Comparison of ENCODE assay signal across 8 mouse cellular contexts in genomic region chr10:127267318-127267717, GRCm38 (mm10). TPM values are rescaled to one million over a fixed set of nuclear protein-coding genes. Genes with fewer than 3 reads are reported as not detected.
DNase-seq lines count a peak whose midpoint lies in the region; ATAC-seq and TF ChIP-seq lines count a peak whose summit lies in the region.

No protein-coding gene starts in this region.

- H3K79me2 ChIP-seq in CH12.LX (replicated peaks; ENCODE audit: control insufficient read depth, extremely low read depth, insufficient read depth, poor library complexity, severe bottlenecking): peaks cover 12% of the 10 kb centered on the region

- no peak for TF ChIP-seq POLR2A in CH12.LX (IDR thresholded peaks at IDR 0.05; ENCODE audit: low read depth, low read length)
- no peak for TF ChIP-seq POLR2A in thymus, adult 2 months (IDR thresholded peaks at IDR 0.05; ENCODE audit: control insufficient read depth, extremely low read depth, insufficient read depth, low read length, poor library complexity)

- H3K9ac ChIP-seq in CH12.LX (ENCODE audit: insufficient read depth, low read depth): peak overlapping the region; percentile 99
- peak overlapping the region; percentile 97 for H3K9ac ChIP-seq in hindbrain, embryonic 11.5 days (ENCODE audit: low read depth, low read length)
- H3K9ac ChIP-seq in liver, embryonic 13.5 days: peak overlapping the region; percentile 100

- H3K4me1 ChIP-seq in CH12.LX (ENCODE audit: control insufficient read depth in 1 of 2, insufficient read depth in 2 of 2): peaks cover 10 to 22% of the 10 kb centered on the region in 2 experiments
- H3K4me1 ChIP-seq in hindbrain, embryonic 11.5 days (replicated peaks; ENCODE audit: control insufficient read depth, insufficient read depth, low read length): 0 out of 2 replicates have a peak, but pooled peaks cover 4% of the 10 kb centered on the region
- H3K4me1 ChIP-seq in liver, embryonic 13.5 days (replicated peaks): peaks cover 51% of the 10 kb centered on the region
- peaks cover 19% of the 10 kb centered on the region for H3K4me1 ChIP-seq in thymus, adult 2 months (replicated peaks; ENCODE audit: control insufficient read depth, insufficient read depth, low read length)

- no peak for TF ChIP-seq EP300 in CH12.LX (IDR thresholded peaks at IDR 0.05; ENCODE audit: low read length)

- H3K36me3 ChIP-seq in CH12.LX (replicated peaks in 1 of 2; ENCODE audit: control insufficient read depth in 1 of 2, insufficient read depth in 1 of 2, low read length in 1 of 2): peaks cover 23 to 45% of the 10 kb centered on the region in 2 experiments
- no peaks in the 10 kb centered on the region for H3K36me3 ChIP-seq in hindbrain, embryonic 11.5 days (ENCODE audit: control insufficient read depth, insufficient read depth, low read length)
- H3K36me3 ChIP-seq in liver, embryonic 13.5 days: peaks cover 36% of the 10 kb centered on the region
- no peaks in the 10 kb centered on the region for H3K36me3 ChIP-seq in thymus, adult 2 months (ENCODE audit: control insufficient read depth, insufficient read depth, low read length)

- peak overlapping the region; percentile 59 to 94 (median 88) for H3K4me3 ChIP-seq in CH12.LX (replicated peaks in 1 of 3; ENCODE audit: low read depth in 2 of 3, low read length in 2 of 3, poor library complexity in 1 of 3)
- peak overlapping the region; percentile 79 for H3K4me3 ChIP-seq in hindbrain, embryonic 11.5 days (ENCODE audit: low read depth, low read length)
- peak overlapping the region; percentile 98 for H3K4me3 ChIP-seq in liver, embryonic 13.5 days (replicated peaks)
- H3K4me3 ChIP-seq in thymus, adult 2 months (ENCODE audit: control insufficient read depth, insufficient read depth, low read length): no peak overlapping the region

- H3K27me3 ChIP-seq in CH12.LX (replicated peaks): peaks cover 22% of the 10 kb centered on the region
- no peaks in the 10 kb centered on the region for H3K27me3 ChIP-seq in hindbrain, embryonic 11.5 days (ENCODE audit: control insufficient read depth, insufficient read depth, low read length)
- H3K27me3 ChIP-seq in liver, embryonic 13.5 days: peaks cover 25% of the 10 kb centered on the region
- no peaks in the 10 kb centered on the region for H3K27me3 ChIP-seq in thymus, adult 2 months (ENCODE audit: control insufficient read depth, insufficient read depth, low read length)

- no peak for TF ChIP-seq CTCF in CH12.LX (conservative IDR thresholded peaks at IDR 0.05 in 1 of 2, IDR thresholded peaks at IDR 0.05 in 1 of 2; ENCODE audit: low read depth in 2 of 2, low read length in 2 of 2)
- TF ChIP-seq CTCF in thymus, adult 2 months (IDR thresholded peaks at IDR 0.05; ENCODE audit: borderline replicate concordance, control insufficient read depth, extremely low read depth, insufficient read depth, low read length, poor library complexity): no peak

- no peak for TF ChIP-seq RAD21 in CH12.LX (IDR thresholded peaks at IDR 0.05; ENCODE audit: low read depth, low read length)

- in situ Hi-C loops in CH12.LX (cut with MboI; ENCODE audit: low pct_ligation_motif_present, low pct_unique_long_range_greater_than_20kb, low sequenced_read_pairs): no loop called here

- DNase-seq in cerebellum, adult 9-10 months: peak; percentile 51
- DNase-seq in CH12.LX (ENCODE audit: extremely low read depth): no peak
- DNase-seq in hindbrain, embryonic 11.5 days (ENCODE audit: low spot score): no peak
- DNase-seq in liver, embryonic 13.5 days: no peak
- DNase-seq in thymus, adult 2 months: no peak
- DNase-seq in adrenal gland, postnatal 4 days (ENCODE audit: low spot score in 2 of 2): no peak

- ATAC-seq in cerebellum, adult (ENCODE audit: insufficient number of reproducible peaks, low FRiP score, low TSS enrichment): no peak
- ATAC-seq in hindbrain, embryonic 11.5 days (ENCODE audit: low FRiP score): no peak
- ATAC-seq in liver, embryonic 13.5 days (ENCODE audit: low read depth): no peak
- ATAC-seq in inflammation-experienced regulatory T-cells, adult 6 months: no peak

- H3K4me2 ChIP-seq in CH12.LX (ENCODE audit: insufficient read depth, low read depth, poor library complexity, severe bottlenecking): peak overlapping the region; percentile 76
- peak overlapping the region; percentile 91 for H3K4me2 ChIP-seq in hindbrain, embryonic 11.5 days (replicated peaks; ENCODE audit: low read depth, low read length)
- H3K4me2 ChIP-seq in liver, embryonic 13.5 days: peak overlapping the region; percentile 85

- WGBS in hindbrain, embryonic 11.5 days: 80% methylated on average over 5 of the region's 5 CpGs
- 67% methylated on average over 5 of the region's 5 CpGs for WGBS in liver, embryonic 13.5 days (ENCODE audit: insufficient replicate concordance)
- WGBS in thymus, adult 2 months: 86% methylated on average over 5 of the region's 5 CpGs

- no peaks in the 10 kb centered on the region for H3K9me3 ChIP-seq in CH12.LX (replicated peaks; ENCODE audit: low read length)
- H3K9me3 ChIP-seq in hindbrain, embryonic 11.5 days (ENCODE audit: control insufficient read depth, low read length): no peaks in the 10 kb centered on the region
- H3K9me3 ChIP-seq in liver, embryonic 13.5 days (replicated peaks): no peaks in the 10 kb centered on the region

- no peak overlapping the region for H3K27ac ChIP-seq in CH12.LX (ENCODE audit: insufficient read depth, low read depth)
- no peak overlapping the region for H3K27ac ChIP-seq in hindbrain, embryonic 11.5 days (ENCODE audit: low read depth, low read length)
- H3K27ac ChIP-seq in liver, embryonic 13.5 days: peak overlapping the region; percentile 96
- no peak overlapping the region for H3K27ac ChIP-seq in thymus, adult 2 months (ENCODE audit: control insufficient read depth, insufficient read depth, low read length)

- dilution Hi-C loops in CH12.LX (cut with MboI; ENCODE audit: extremely low pct_ligation_motif_present, extremely low pct_unique_long_range_greater_than_20kb, low sequenced_read_pairs): no loop called here

TF ChIP-seq in CH12.LX, 34 proteins besides CTCF, POLR2A, EP300 and RAD21:
- TF ChIP-seq PAX5 (IDR thresholded peaks at IDR 0.05; ENCODE audit: low read length): no peak
- no peak for TF ChIP-seq KAT2A (IDR thresholded peaks at IDR 0.05; ENCODE audit: insufficient replicate concordance, low read length)
- TF ChIP-seq USF1 (IDR thresholded peaks at IDR 0.05; ENCODE audit: low read depth, low read length): no peak
- TF ChIP-seq JUND (conservative IDR thresholded peaks at IDR 0.05; ENCODE audit: low read depth, low read length): no peak
- no peak for TF ChIP-seq BHLHE40 (IDR thresholded peaks at IDR 0.05; ENCODE audit: low read depth, low read length)
- TF ChIP-seq MYC (IDR thresholded peaks at IDR 0.05; ENCODE audit: low read depth, low read length): no peak

RNA-seq across cellular contexts. Expression of gene Dctn2, which starts 1.1 kb away (rescaled TPM):
- total RNA-seq in CH12.LX (2012; rRNA removed): 88.5 and 91.9 TPM in 2 replicates
- 66.3 and 67.3 TPM in 2 replicates for total RNA-seq in CH12.LX (2014; rRNA removed)
- polyA plus RNA-seq in CH12.LX (2012; ENCODE audit: insufficient read length, low read depth): 79.1 and 94.1 TPM in 2 replicates
- 210 and 214 TPM in 2 replicates for polyA plus RNA-seq in hindbrain, embryonic 11.5 days (2014; fragmentation: Nextera tagmentation; extraction: Ambion mirVana)
- polyA plus RNA-seq in liver, embryonic 13.5 days (2015; fragmentation: Nextera tagmentation; extraction: Ambion mirVana): 80.0 and 80.1 TPM in 2 replicates
- 10 to 100 TPM; 54.0 to 61.1 (median 56.9) TPM for polyA plus RNA-seq in inflammation-experienced regulatory T-cells, adult 6 months (2017; shearing (Covaris generic))
- 168 and 200 TPM in 2 replicates for polyA plus RNA-seq in thymus, adult 2 months (2012; rRNA removed)
- total RNA-seq in adrenal gland, postnatal 4 days (2021): 100 to 1,000 TPM; 191 to 198 TPM

RNA-seq across cellular contexts. Expression of gene Kif5a, which starts 4.2 kb away (rescaled TPM):
- total RNA-seq in CH12.LX (2012; rRNA removed): 1.3 and 2.1 TPM in 2 replicates
- total RNA-seq in CH12.LX (2014; rRNA removed): not detected in 2 replicates
- 0.14 and 0.46 TPM in 2 replicates for polyA plus RNA-seq in CH12.LX (2012; ENCODE audit: insufficient read length, low read depth)
- polyA plus RNA-seq in hindbrain, embryonic 11.5 days (2014; fragmentation: Nextera tagmentation; extraction: Ambion mirVana): 41.4 and 42.2 TPM in 2 replicates
- polyA plus RNA-seq in liver, embryonic 13.5 days (2015; fragmentation: Nextera tagmentation; extraction: Ambion mirVana): 0.02 and 0.14 TPM in 2 replicates
- polyA plus RNA-seq in inflammation-experienced regulatory T-cells, adult 6 months (2017; shearing (Covaris generic)): under 1 TPM in 2 of 3 experiments, not detected in 1; 0.16 to 0.19 TPM
- polyA plus RNA-seq in thymus, adult 2 months (2012; rRNA removed): 1.2 and 1.5 TPM in 2 replicates
- total RNA-seq in adrenal gland, postnatal 4 days (2021): 10 to 100 TPM; 23.5 to 28.4 TPM

RNA-seq across cellular contexts. Expression of gene Mbd6, which starts 21.5 kb away (rescaled TPM):
- total RNA-seq in CH12.LX (2012; rRNA removed): 2.7 and 3.3 TPM in 2 replicates
- 0.51 and 0.74 TPM in 2 replicates for total RNA-seq in CH12.LX (2014; rRNA removed)
- 16.5 and 17.7 TPM in 2 replicates for polyA plus RNA-seq in CH12.LX (2012; ENCODE audit: insufficient read length, low read depth)
- polyA plus RNA-seq in hindbrain, embryonic 11.5 days (2014; fragmentation: Nextera tagmentation; extraction: Ambion mirVana): 14.2 and 17.5 TPM in 2 replicates
- polyA plus RNA-seq in liver, embryonic 13.5 days (2015; fragmentation: Nextera tagmentation; extraction: Ambion mirVana): 5.9 and 6.5 TPM in 2 replicates
- 10 to 100 TPM in 1 of 3 experiments, 1 to 10 TPM in 2; 4.0 to 11.8 (median 6.4) TPM for polyA plus RNA-seq in inflammation-experienced regulatory T-cells, adult 6 months (2017; shearing (Covaris generic))
- polyA plus RNA-seq in thymus, adult 2 months (2012; rRNA removed): 124 and 151 TPM in 2 replicates
- 10 to 100 TPM; 89.7 to 92.6 TPM for total RNA-seq in adrenal gland, postnatal 4 days (2021)

RNA-seq across cellular contexts. Expression of gene Mars, which starts 44.3 kb away (rescaled TPM):
- total RNA-seq in CH12.LX (2012; rRNA removed): 224 and 234 TPM in 2 replicates
- total RNA-seq in CH12.LX (2014; rRNA removed): 110 and 143 TPM in 2 replicates
- polyA plus RNA-seq in CH12.LX (2012; ENCODE audit: insufficient read length, low read depth): 161 and 177 TPM in 2 replicates
- 173 and 179 TPM in 2 replicates for polyA plus RNA-seq in hindbrain, embryonic 11.5 days (2014; fragmentation: Nextera tagmentation; extraction: Ambion mirVana)
- polyA plus RNA-seq in liver, embryonic 13.5 days (2015; fragmentation: Nextera tagmentation; extraction: Ambion mirVana): 150 and 166 TPM in 2 replicates
- 10 to 100 TPM; 20.7 to 28.9 (median 21.3) TPM for polyA plus RNA-seq in inflammation-experienced regulatory T-cells, adult 6 months (2017; shearing (Covaris generic))
- 65.8 and 77.2 TPM in 2 replicates for polyA plus RNA-seq in thymus, adult 2 months (2012; rRNA removed)
- 10 to 100 TPM; 85.5 to 89.5 TPM for total RNA-seq in adrenal gland, postnatal 4 days (2021)

RNA-seq across cellular contexts. Expression of gene Arhgap9, which starts 54.4 kb away (rescaled TPM):
- total RNA-seq in CH12.LX (2012; rRNA removed) (32.5 and 33.7 TPM in 2 replicates), CH12.LX (2014; rRNA removed) (32.4 and 34.0 TPM in 2 replicates)
- 42.4 and 44.7 TPM in 2 replicates for polyA plus RNA-seq in CH12.LX (2012; ENCODE audit: insufficient read length, low read depth)
- 1.1 and 2.2 TPM in 2 replicates for polyA plus RNA-seq in hindbrain, embryonic 11.5 days (2014; fragmentation: Nextera tagmentation; extraction: Ambion mirVana)
- 14.0 and 15.1 TPM in 2 replicates for polyA plus RNA-seq in liver, embryonic 13.5 days (2015; fragmentation: Nextera tagmentation; extraction: Ambion mirVana)
- polyA plus RNA-seq in inflammation-experienced regulatory T-cells, adult 6 months (2017; shearing (Covaris generic)): 100 to 1,000 TPM in 2 of 3 experiments, 10 to 100 TPM in 1; 91.9 to 112 (median 108) TPM
- 105 and 111 TPM in 2 replicates for polyA plus RNA-seq in thymus, adult 2 months (2012; rRNA removed)
- 1 to 10 TPM; 2.9 to 4.2 TPM for total RNA-seq in adrenal gland, postnatal 4 days (2021)

Comparison
In these comparisons a context has a peak if more than half of its experiments do, and no peak if none do; other contexts are left out.
1. RNA of gene Kif5a, which starts 4.2 kb away (polyA plus RNA-seq): 41.4 to 42.2 TPM in hindbrain, embryonic 11.5 days; 1.2 to 1.5 TPM in thymus, adult 2 months, 0.16 to 0.19 TPM in inflammation-experienced regulatory T-cells, adult 6 months, 0.14 to 0.46 TPM in CH12.LX and 0.02 to 0.14 TPM in liver, embryonic 13.5 days; every median in the first group is over 10 times any median in the second.
2. Peak in every context shown above with its lines, with median percentiles within 50 percentile points of each other: H3K4me2 ChIP-seq and H3K9ac ChIP-seq.